Mouse (Mus musculus): Measurements from ENCODE around the gene Nacc2.

Gene Nacc2

GRCm38 (mm10) chr2:26091771-26092393, 31.1 kb downstream of the Nacc2 start:
- peak; percentile 71 for DNase-seq (ENCODE audit: low spot score)

GRCm38 (mm10) chr2:26090876-26091770, 31.9 kb downstream of the Nacc2 start:
- no peak for DNase-seq (ENCODE audit: low spot score)

- DNase-seq (ENCODE audit: low spot score): no peak
These were observed 34.0 kb downstream of the Nacc2 start for GRCm38 (mm10) chr2:26089005-26089404.

GRCm38 (mm10) chr2:26086926-26087600, 36.0 kb downstream of the Nacc2 start:
- no peak for DNase-seq (ENCODE audit: low spot score)

GRCm38 (mm10) chr2:26086505-26086904, 36.5 kb downstream of the Nacc2 start:
- no peak for DNase-seq (ENCODE audit: low spot score)

- DNase-seq (ENCODE audit: low spot score): no peak
These were observed 40.1 kb downstream of the Nacc2 start for GRCm38 (mm10) chr2:26082883-26083282.

- DNase-seq (ENCODE audit: low spot score): no peak
These were observed 42.2 kb downstream of the Nacc2 start for GRCm38 (mm10) chr2:26080830-26081229.

GRCm38 (mm10) chr2:26079409-26079808, 43.6 kb downstream of the Nacc2 start:
- no peak for DNase-seq (ENCODE audit: low spot score)

- DNase-seq (ENCODE audit: low spot score): no peak
These were observed 46.0 kb downstream of the Nacc2 start for GRCm38 (mm10) chr2:26077068-26077467.

- DNase-seq (ENCODE audit: low spot score): no peak
These were observed 46.9 kb downstream of the Nacc2 start for GRCm38 (mm10) chr2:26076121-26076520.

GRCm38 (mm10) chr2:26074551-26074950, 48.5 kb downstream of the Nacc2 start:
- DNase-seq (ENCODE audit: low spot score): no peak

GRCm38 (mm10) chr2:26068592-26068991, 54.4 kb downstream of the Nacc2 start:
- no peak for DNase-seq (ENCODE audit: low spot score)

- no peak for DNase-seq (ENCODE audit: low spot score)
These were observed 54.8 kb downstream of the Nacc2 start for GRCm38 (mm10) chr2:26068175-26068574.

- DNase-seq (ENCODE audit: low spot score): peak; percentile 81
These were observed 56.5 kb downstream of the Nacc2 start for GRCm38 (mm10) chr2:26066527-26066926.

GRCm38 (mm10) chr2:26062742-26063427, 60.1 kb downstream of the Nacc2 start:
- DNase-seq (ENCODE audit: low spot score): no peak

- DNase-seq (ENCODE audit: low spot score): no peak
These were observed 60.8 kb downstream of the Nacc2 start for GRCm38 (mm10) chr2:26062241-26062640.

- peak; percentile 47 for DNase-seq (ENCODE audit: low spot score)
These were observed 61.9 kb downstream of the Nacc2 start for GRCm38 (mm10) chr2:26061018-26061666.

GRCm38 (mm10) chr2:26057053-26057452, 66.0 kb downstream of the Nacc2 start:
- no peak for DNase-seq (ENCODE audit: low spot score)

- no peak for DNase-seq (ENCODE audit: low spot score)
These were observed 66.8 kb downstream of the Nacc2 start for GRCm38 (mm10) chr2:26056226-26056625.

- no peak for DNase-seq (ENCODE audit: low spot score)
These were observed 67.3 kb downstream of the Nacc2 start for GRCm38 (mm10) chr2:26055747-26056102.

- DNase-seq (ENCODE audit: low spot score): peak; percentile 36
These were observed 67.8 kb downstream of the Nacc2 start for GRCm38 (mm10) chr2:26055046-26055746.
